Mouse (Mus musculus): Measurements from ENCODE around the gene Cdkl1.

- TF ChIP-seq MYC (IDR thresholded peaks at IDR 0.05; ENCODE audit: low read depth, low read length) (no peak), CTCF (IDR thresholded peaks at IDR 0.05 in 2 of 3, conservative IDR thresholded peaks at IDR 0.05 in 1 of 3; ENCODE audit: control insufficient read depth in 1 of 3, insufficient read depth in 1 of 3, low read depth in 2 of 3, low read length in 3 of 3, poor library complexity in 1 of 3, severe bottlenecking in 1 of 3) (no peak), USF1 (IDR thresholded peaks at IDR 0.05; ENCODE audit: low read depth, low read length) (no peak), ZKSCAN1 (IDR thresholded peaks at IDR 0.05; ENCODE audit: low read depth, low read length) (no peak), POLR2A (IDR thresholded peaks at IDR 0.05; ENCODE audit: control insufficient read depth in 1 of 2, insufficient read depth in 1 of 2, low read depth in 1 of 2, low read length in 2 of 2, poor library complexity in 1 of 2) (no peak), POLR2AphosphoS5 (IDR thresholded peaks at IDR 0.05; ENCODE audit: borderline replicate concordance, low read depth, low read length) (no peak)
Observed at GRCm38 (mm10) chr12:69723376-69723775, 67.7 kb downstream of the Cdkl1 start.
